Mouse (Mus musculus): ENCODE results near the gene Sec14l3.
"Not testable (repeated sequence)": the region's sequence is repeated elsewhere in the genome, so short reads cannot be mapped to it uniquely, and the experiment has no call there.

The Sec14l3 gene

DNA sequence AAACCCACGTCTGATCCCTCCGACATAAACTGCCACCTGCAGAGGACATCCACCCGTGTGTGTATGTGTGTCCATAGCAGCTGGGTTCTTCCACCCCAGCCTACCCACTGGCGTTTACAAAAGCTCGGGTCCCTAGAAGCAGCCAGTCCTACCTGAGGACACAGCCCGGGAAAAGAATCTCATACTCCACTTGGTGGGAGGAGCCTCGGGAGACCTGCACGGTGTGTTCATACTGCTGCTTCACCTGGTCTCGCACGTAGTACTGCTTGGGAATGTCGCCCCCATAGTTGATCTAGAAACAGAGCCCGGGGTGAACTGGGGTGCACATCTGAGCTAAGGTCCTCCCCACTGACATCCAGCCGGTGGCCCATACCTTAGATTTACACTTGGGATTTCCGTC is 38.9 kb downstream of the Sec14l3 start:
- DNase-seq = no peak

GRCm38 (mm10) chr11:4104989-4105388 is 40.3 kb downstream of the Sec14l3 start:
- no peak for DNase-seq

DNA sequence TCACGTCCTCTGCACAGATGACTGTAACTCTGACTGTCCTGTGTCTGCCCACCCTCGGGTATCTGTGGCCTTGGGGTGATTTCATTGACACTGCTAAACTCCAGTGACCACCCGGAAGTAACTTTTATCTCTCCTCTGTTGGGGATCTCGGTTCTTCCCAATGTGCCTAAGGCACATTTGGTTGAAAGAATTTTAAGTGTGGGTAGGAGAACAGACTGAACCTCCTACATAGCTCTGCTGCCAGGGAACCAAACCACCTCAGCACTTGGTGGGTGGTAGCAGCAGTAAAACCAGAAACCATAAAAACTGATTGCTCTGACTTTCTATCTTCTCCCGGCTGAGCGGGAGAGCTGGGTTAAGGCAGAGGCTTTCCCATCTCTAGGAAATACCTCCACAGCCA is 40.8 kb downstream of the Sec14l3 start:
- no peak for DNase-seq

DNA sequence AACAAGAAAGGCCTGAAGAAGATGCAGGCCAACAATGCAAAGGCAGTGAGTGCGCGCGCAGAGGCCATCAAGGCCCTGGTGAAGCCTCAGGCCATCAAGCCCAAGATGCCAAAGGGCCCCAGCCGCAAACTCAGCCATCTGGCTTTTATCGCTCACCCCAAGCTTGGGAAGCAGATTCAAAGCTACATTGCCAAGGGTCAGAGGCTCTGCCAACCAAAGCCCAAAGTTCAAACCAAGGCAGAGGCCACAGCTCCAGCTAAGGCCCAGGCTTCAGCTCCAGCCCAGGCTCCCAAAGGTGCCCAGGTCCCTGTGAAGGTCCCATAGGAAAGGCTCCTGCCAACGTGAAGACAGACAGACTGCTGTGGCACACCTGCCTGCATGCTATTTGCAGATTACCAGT is 43.3 kb downstream of the Sec14l3 start:
- not testable (repeated sequence) for DNase-seq

- DNase-seq = no peak
Measured at GRCm38 (mm10) chr11:4108691-4109090, 44.0 kb downstream of the Sec14l3 start.

DNA sequence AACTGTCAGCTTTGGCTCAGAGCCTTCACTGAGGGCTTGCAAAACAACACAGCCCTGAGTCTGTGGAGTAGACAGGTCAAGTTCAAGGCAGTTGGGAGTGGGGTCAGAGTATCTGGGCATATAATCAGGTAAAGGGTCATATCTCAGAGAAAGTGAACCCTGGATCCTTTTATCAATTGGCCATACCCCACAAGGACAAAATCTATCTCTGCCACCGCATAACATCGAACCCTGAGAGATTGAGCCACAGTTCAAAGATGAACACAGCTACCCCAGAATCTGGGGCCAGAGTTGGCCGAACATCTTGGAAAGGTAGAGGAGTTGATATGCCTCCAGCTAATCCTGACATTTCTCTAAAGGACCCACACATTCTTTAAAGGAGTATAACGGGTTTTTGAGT is 47.4 kb downstream of the Sec14l3 start:
- DNase-seq = no peak

DNA sequence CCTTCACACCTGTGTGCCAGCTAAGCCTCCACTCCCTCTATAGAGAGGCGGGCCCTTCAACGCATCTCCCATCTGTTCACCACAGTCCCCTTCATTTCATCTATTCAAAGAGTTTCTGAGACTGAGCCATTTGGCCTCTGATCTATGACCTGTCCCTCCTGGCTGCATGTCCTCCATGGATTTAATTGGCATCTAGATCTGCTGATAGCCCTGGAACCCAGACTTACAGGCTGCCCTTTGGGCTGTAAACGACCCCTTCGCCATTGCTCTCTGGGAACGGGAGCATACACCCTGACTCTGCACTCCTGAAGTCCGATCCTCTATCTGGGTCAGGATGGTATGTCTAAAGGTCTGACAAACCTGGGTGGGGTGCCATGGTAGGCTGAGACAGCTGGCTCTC is 48.2 kb downstream of the Sec14l3 start:
- DNase-seq = no peak

GRCm38 (mm10) chr11:4113496-4113895 is 48.9 kb downstream of the Sec14l3 start:
- DNase-seq = no peak

- no peak for DNase-seq
Measured at GRCm38 (mm10) chr11:4113970-4114369, 49.3 kb downstream of the Sec14l3 start.

DNA sequence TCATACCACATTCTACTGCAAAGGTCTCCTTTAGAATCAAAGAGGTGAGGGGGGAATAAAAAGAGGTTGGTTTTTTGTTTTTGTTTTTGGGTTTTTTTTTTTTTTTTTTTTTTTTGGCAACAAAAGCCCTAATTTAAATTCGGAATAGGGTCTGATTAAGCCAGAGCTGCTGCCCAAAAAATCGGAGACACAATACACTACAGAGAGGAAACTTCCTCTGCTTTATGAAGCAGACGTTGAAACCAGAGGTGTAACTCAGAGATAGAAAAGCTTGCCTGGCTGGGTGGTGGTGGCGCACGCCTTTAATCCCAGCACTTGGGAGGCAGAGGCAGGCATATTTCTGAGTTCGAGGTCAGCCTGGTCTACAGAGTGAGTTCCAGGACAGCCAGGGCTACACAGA is 49.9 kb downstream of the Sec14l3 start:
- not testable (repeated sequence) for DNase-seq

- DNase-seq = no peak
Measured at GRCm38 (mm10) chr11:4115407-4115806, 50.8 kb downstream of the Sec14l3 start.

DNA sequence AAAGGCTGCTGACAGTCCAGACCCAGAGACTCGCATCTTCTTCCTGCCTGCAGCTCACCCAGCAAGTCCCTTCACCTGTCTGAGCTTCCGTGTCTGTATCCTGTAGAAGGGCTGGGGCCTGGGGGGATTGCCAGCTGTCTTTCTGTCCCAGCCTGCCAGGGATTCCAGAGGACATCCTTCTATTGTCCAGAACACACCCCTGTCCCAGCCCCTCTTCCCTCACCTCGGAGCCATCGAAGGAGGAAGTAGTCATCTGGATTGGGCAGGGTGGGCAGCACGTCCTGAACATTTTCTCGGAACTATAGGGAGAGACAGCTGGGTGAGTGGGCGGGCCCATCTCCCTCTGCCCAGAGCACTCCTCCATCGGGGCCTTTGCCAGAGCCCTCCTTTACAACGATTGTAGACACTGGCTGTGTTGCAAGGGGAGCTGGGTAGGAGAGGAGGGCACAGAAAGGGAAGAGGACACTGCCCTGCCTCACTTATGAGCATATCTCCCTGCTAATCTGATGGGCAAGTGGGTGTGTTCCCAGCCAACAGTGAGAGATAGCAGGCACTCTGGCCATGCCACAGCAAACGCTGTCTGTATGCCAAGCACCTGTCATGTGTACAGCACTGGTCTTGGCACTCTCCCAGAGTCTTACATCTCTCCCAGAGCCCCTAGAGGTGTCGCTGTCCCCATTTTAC is 52.0 kb downstream of the Sec14l3 start:
- no peak for DNase-seq

DNA sequence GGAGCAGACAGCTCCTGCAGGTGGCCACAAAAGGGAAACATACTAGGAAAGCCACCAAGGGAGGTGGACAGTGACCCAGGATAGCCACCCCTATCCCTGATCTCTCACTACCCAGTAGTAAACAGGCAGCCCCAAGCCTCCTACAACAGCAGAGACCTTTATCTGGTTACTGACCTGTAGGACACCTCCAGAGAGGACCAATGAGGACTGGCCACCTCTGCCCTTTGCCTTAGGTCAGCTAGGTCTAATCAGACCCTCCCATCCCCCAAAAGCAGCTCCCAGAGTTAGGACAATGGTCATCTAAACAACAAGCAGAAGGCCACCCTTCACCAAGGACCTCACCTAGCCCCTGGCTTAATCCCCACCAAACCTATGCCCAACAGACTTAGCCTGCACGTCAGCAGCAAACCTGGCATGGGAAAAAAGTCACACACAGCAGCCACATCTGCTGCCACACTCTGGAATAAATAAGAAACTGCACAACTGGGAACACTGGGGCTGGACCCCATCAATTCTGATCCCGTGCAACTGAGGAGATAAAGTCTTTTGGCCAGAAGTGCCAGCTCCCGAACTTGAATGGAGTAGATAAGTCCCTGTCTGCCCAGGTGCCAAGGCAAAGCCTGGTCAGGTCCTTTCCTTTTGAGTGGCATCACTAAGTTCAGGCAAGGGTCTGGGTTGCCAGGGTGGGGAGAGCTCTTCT is 52.9 kb downstream of the Sec14l3 start:
- peak; percentile 32 for DNase-seq

GRCm38 (mm10) chr11:4118081-4118921 is 53.7 kb downstream of the Sec14l3 start:
- DNase-seq = peak; percentile 73

DNA sequence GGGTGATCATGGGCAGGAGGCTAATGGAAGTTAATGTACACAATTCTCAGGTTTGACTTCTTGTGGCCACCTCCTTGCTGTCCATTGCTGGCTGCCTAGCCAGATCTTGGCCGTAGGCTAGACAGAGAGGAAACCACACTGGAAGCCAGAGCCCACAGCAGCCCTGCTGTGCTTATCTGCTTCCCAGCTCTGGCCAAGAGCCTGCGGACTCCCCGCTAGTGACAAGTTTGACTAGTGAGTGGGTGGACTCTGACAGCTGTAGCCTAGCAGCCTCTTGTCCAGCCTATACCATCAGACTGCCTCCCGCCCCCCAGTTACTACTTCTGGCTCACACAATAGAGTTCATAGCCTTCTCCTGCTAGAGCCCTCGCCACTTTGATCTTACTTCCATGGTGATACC is 55.0 kb downstream of the Sec14l3 start:
- DNase-seq = no peak

GRCm38 (mm10) chr11:4121691-4122090 is 57.0 kb downstream of the Sec14l3 start:
- no peak for DNase-seq

DNA sequence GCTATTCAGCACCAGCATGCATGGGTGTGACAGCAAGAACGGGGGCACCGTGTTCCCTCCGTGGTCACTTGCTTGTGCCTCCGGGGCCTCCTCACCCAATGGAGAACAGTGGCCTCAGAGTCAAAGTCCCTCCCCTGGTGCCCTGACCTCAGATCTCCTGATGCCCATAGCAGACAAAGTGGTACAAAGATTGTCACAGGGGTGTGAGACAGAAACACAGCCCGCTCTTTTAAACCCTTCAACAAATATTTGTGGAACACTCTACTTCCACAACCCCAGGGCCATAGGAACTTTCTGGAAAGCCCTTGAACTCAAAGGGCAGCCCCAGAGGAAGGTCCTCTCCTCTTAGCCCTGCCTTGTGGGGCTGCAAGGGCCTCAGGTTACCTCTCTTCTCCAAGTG is 57.6 kb downstream of the Sec14l3 start:
- DNase-seq = no peak

GRCm38 (mm10) chr11:4122742-4123579 is 58.3 kb downstream of the Sec14l3 start, which contains the start of gene Sec14l2:
TSS of gene Sec14l2 (minus strand) at chr11:4123415.
- DNase-seq = peak; percentile 72

DNA sequence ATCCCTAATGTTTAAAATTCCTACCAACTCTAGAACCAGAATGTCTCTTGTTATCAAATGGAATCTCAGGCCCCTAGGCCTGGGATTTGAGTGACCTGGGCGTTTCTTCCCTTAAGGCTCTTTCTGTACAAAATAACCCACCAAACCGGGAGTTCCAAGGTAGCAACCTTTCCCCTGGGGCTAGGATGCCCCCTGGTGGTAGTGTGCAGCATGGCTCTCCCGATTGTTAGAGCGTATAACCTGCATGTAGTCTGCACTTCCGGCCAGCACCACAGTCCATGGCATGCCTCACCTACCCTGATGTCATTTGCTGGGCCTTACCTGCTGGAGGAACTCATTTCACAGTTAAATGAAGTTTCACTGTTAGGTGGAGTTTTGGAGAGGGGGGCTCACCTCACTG is 59.3 kb downstream of the Sec14l3 start:
- DNase-seq = peak; percentile 61

- no peak for DNase-seq
Measured at GRCm38 (mm10) chr11:4127059-4127458, 62.4 kb downstream of the Sec14l3 start.

All from retina, postnatal 1 day (tissue).